Mouse (Mus musculus) gastrocnemius, postnatal 36 days (tissue): ENCODE results near the gene Sema7a. TPM values are rescaled to one million over a fixed set of nuclear protein-coding genes. Genes with fewer than 3 reads are reported as not detected.

Source experiments
- DNase-seq, 2 experiments: peaks; one replicate each; pipeline ENCODE4 v3.0.0; 2022
- intact Hi-C: fragments of 180-260 bp; cut with DNase I; formaldehyde crosslinking; loops from one replicate; pipeline ENCODE4 v1.15.1; 2025
- long read RNA-seq, 2 experiments: library from polyadenylated mRNA; stranded (forward); transcript quantifications; one replicate each; pipeline ENCODE4 v2.0.0; 2021
- total RNA-seq, 2 experiments: library from RNA; stranded (reverse); gene quantifications; 2 replicates each; pipeline ENCODE4 v1.2.3; 2021

Gene Sema7a
- 10 to 100 TPM in 1 of 2 experiments, 1 to 10 TPM in 1; 7.9 to 12.5 TPM for total RNA-seq
- long read RNA-seq, experiment 1, partial matches to known transcripts: 0 of 2 reads
- long read RNA-seq, experiment 1, other reads (novel, unspliced or antisense): 2 of 2 reads
- long read RNA-seq, experiment 2, partial matches to known transcripts: 0 of 1 reads
- long read RNA-seq, experiment 2, other reads (novel, unspliced or antisense): 1 of 1 reads

DNA sequence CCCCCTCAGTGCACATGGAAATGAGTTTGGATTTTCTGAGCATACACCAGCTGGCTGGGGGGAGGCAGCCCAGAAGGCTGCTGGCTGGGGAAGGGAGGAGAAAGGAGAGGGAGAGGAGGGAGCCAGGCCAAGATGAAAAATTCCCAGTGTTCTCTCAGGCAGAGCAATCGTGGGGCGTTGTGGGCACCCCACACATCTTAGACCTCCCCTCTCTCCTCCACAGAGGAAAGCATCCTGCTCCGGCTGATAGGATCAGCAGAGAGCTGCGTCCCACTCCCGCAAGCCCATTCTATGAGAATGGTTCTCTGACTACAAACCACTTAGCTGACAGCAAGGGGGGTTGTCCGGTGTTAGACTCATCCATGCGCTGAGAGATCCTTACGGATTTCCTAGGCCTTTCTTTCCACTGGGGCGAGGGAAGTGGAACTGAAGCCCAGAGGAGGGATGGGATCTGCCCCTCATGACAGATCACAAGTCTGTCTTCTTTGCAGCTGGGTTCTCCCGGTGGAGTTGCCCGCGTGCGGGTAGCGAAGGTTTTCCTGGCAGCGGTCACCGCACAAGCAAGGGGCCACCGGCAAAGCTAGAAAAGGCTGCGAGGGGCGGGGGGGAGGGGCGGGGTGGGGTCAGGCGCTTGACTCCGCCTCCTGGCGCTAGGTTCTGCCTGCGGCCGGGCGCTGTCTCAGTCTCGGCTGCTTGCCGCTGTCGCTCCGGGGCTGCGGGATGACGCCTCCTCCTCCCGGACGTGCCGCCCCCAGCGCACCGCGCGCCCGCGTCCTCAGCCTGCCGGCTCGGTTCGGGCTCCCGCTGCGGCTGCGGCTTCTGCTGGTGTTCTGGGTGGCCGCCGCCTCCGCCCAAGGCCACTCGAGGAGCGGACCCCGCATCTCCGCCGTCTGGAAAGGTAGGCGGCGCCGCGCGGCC is at the start of gene Sema7a:
Gene Sema7a (plus strand): TSS at position 682 of the 918 bp plus-strand sequence.
- peak; percentile 58 to 73 for DNase-seq
- intact Hi-C loops: no loop called here

DNA sequence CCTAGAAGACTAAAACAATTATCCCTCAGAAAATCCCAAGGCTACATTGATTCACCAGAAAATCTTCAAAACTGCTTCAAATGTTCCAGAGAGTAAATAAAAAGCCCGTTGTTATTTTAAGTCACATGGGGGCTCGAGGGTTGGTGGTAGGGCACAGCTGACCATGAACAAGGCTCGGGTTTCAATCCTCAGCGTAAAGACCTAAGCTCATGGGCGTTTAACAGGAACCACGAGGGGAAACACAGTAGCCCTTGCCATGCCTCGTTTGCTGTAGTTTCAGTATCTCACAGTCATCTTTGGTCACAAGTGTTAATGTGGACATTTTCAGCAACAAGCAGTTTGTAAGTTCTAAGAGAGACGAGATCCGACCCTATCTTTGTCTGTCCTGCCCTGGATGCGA is 39.4 kb upstream of the Sema7a start:
- no peak for DNase-seq
- intact Hi-C loops: loop anchor here (5.0 kb wide), 1 partner anchor 48 kb away; no protein-coding TSS in a partner anchor

DNA sequence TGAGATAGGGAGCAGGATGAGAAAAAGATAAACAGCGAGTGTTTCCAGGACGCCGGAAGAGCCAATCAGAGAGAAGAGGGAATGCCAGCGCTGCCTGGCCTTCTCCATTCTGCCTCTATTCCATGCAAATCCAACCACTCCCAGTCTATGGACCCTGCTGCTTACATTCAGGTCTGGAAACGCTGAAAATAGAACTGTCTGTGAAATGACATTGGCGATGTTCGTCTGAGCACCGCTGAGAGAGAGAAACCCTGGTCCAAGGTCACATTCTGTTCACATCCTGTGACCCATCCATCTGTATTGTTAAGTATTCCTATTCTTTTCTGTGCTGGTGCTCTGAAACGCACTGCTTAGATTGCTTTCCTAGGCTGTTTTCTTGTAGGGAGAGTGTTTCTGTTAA is 38.7 kb upstream of the Sema7a start:
- intact Hi-C loops: loop anchor here (5.0 kb wide), 1 partner anchor 49 kb away; no protein-coding TSS in a partner anchor
- DNase-seq: no peak

DNA sequence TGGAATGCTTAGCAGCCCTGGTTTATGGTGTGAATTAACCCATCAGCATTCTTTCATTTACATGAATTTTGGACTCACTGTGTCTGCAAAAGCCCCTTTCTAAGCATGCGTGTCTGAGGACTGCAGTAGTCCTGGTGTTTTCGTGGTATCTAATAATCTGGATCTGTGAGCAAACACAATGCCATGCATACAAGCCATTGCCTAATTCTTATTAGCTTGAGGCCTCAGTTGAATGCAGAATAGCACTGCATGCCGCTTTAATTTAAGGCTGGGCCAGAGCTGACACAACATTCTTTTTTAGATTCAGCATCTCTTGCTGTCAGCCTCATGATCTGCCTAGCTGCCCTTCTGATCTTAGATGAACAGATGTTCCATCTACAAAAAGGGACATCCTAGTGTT is 38.3 kb upstream of the Sema7a start:
- intact Hi-C loops: loop anchor here (5.0 kb wide), 1 partner anchor 49 kb away; no protein-coding TSS in a partner anchor
- no peak for DNase-seq

DNA sequence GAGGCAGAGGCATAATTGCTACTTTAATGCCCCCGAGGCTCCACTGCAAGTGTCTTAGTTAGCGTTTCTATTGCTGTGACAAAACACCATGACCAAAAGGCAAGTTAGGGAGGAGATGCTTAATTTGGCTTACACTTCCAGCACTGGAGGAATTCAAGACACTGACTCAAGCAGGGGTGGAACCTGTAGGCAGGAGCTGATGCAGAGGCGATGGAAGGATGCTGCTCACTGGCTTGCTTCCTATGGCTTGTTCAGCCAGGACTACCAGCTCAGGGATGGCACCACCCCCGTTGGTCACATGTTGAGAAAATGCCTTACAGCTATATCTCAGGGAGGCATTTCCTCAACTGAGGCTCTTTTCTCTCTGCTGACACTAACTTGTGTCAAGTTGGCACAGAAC is 37.8 kb upstream of the Sema7a start:
- no peak for DNase-seq
- intact Hi-C loops: loop anchor here (5.0 kb wide), 1 partner anchor 50 kb away; no protein-coding TSS in a partner anchor

DNA sequence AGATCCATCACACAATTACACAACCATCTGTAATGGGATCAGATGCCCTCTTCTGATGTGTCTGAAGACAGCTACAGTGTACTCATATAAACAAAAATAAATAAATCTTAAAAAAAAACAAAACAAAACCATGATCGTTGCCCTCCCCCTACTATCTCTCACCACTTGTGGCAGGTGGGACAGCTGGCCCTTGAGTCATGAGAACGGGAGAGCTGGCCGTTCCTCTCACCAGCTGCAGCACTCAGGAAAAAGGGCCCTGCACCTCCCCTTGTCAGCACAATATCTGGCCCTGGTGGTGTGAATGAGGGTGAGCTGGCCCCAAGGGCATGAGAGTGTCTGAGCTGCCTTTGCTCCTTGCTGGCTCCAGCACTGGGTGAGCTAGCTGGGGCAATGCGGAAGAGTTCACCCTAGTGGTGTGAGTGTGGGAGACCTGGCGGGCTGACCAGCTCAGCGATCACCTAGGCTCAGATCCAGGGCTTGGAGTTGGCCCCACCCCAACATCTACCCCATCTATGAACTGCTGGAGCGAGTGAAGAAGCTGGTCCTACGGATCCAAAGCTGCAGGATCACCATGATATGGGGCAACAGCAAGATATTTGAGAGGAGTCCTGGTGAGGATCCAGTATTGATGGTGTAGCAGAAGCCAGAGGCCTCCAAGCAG is 36.2 kb upstream of the Sema7a start:
- DNase-seq: no peak

DNA sequence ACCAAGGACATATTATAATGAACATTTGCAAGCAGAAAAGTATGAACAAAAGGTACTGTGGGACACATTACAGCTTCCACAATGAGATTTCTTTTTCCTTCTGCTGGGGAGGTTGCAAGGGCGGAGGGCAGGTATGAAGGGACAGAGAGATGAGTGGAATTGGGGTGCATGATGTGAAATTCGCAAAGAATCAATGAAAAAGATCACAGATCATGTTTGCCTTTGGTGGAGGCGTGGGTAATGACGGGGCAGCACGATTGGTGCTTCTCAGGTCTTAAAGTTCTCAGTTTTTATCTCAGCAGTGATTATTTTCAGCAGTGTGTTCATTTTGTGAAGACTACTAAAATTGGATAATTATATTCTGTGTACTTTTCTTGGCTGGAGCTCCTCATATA is 35.7 kb upstream of the Sema7a start:
- intact Hi-C loops: loop anchor here (5.0 kb wide), 1 partner anchor 52 kb away; no protein-coding TSS in a partner anchor
- DNase-seq: no peak

More for the DNA sequence above, 36.2 kb upstream of the Sema7a start:
- intact Hi-C loops: loop anchor here (5.0 kb wide), 1 partner anchor 51 kb away; no protein-coding TSS in a partner anchor

DNA sequence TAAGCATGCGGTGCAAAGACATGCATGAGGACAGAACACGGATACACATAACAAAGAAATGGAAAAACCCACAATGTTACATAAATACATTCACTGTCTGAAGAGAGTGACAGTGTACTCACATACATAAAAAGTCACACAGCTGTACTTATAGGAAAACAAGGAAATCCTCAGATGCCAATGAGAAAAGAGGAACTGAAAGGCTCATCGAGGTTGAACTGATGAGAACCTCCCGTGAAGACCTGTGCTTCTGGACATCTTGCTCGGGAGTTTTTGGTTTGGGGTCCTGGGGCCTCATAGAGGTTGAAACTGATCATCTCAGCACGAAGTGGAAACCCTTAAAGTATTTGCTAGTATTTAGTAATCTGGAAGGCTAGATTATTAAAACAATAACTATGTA is 32.7 kb upstream of the Sema7a start:
- no peak for DNase-seq
- intact Hi-C loops: no loop called here

DNA sequence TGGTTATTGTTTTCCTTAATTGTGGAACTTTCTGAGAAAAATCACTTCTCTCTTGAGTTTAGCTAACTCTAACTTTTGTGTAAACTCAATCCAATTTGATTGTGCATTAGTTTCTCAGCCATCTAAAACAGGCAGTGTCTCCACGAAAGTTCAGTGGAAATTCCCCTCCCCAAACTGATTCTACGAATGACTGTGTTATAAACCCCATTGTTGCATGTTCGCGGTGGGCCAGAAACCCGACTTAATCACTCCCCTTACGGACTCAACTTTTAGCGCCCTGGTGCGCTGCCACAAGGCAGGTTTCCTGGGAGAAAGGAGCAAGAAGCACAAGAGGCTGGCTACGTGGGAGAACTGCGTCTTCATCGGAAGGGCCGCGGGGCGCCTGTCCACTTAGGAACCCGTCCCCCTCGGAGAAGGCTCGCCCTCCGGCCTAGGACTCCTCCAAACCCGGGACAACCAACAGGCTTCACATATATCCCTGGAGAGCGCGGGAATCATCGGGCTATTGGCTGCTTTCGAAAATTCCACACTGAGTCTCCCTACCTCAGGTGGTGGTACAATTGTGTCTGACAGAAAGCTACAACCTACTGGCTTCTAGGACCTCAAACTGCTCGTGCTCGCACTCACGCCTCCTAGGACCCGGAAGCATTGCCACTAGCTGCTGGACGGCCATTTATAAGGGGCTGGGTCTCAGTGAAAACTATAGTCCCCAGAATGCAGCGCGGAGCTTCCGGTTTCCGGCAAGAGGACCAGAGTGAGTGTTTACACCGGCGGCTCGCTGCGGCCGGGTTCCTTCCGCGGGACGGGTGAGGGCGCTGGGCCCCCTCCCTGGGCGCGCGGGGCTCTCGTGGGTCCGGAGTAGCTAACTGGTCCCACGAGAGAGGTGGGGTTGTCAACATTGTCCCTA is 29.4 kb upstream of the Sema7a start, which contains the start of gene Ubl7:
Gene Ubl7 (plus strand): TSS at position 726 of the 907 bp plus-strand sequence.
- intact Hi-C loops: no loop called here
- peak; percentile 81 to 87 for DNase-seq

DNA sequence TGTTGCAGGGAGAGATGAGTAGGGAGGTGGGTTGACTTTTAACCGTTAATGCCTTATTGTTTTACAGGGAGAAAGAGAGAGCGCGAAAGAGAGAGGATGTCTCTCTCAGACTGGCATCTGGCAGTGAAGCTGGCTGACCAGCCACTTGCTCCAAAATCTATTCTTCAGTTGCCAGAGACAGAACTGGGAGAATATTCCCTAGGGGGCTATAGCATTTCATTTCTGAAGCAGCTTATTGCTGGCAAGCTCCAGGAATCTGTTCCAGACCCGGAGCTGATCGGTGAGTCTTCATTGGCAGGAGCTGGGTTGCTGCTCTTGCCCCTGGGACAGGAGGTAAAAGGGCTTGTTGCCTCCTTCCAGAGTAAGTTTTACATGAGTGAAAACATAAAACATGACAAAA is 27.3 kb upstream of the Sema7a start:
- intact Hi-C loops: no loop called here
- DNase-seq: no peak

DNA sequence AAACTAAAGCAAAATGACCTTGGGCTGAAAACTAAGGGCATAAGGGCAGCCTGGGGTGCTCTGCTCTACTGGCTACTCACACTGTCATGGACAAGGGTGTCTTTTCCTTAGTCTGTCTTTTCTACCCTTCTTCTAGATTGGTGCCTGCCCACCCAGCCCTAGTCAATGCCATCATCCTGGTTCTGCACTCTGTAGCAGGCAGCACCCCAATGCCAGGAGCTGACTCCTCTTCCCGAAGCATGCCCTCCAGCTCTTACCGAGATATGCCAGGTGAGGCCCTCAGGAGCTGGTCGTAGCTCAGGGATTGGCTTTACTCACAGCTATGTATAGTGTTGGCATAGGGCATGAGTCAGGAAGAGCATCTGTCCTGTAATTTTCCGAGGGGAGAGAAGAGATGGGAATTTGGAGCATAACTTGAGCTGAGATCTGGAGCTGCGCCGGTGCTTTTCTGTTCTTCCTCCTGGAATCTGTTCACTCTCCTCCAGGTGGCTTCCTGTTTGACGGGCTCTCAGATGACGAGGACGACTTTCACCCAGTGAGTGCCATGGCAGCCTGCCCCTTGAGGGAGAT is 18.3 kb upstream of the Sema7a start:
- DNase-seq: no peak
- intact Hi-C loops: no loop called here

DNA sequence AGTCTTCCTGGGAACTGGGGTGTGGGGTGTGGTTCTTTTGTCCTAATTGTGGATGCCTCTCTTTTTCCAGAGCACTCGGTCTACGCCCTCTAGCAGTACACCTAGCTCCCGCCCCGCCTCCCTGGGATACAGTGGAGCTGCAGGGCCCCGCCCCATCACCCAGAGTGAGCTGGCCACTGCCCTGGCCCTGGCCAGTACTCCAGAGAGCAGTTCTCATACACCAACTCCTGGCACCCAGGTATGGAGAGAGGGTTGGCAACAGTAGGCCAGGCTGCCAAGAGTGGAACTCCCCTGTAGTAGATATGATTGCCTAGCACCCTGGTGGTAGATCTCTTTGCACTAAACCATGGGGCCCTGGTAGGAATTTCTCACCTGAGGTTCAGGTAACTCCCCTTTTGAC is 17.5 kb upstream of the Sema7a start:
- intact Hi-C loops: no loop called here

DNA sequence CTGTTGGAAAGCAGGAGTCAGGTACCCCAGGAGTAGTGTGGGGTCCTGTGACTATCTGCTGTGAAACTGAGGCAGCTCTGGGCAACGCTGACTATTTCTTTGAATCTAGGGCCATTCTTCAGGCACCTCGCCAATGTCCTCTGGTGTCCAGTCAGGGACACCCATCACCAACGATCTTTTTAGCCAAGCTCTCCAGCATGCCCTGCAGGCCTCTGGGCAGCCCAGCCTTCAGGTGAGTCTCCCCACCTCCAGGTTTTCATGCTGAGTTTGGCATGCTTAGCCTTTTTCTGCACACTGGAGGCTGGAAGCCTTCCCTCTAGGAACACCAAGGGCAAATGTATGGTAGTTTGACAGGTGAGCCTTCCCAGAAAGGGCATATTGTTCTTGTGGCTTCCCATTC is 16.9 kb upstream of the Sema7a start:
- no peak for DNase-seq
- intact Hi-C loops: no loop called here

More for the DNA sequence above, 17.5 kb upstream of the Sema7a start:
- DNase-seq: no peak

DNA sequence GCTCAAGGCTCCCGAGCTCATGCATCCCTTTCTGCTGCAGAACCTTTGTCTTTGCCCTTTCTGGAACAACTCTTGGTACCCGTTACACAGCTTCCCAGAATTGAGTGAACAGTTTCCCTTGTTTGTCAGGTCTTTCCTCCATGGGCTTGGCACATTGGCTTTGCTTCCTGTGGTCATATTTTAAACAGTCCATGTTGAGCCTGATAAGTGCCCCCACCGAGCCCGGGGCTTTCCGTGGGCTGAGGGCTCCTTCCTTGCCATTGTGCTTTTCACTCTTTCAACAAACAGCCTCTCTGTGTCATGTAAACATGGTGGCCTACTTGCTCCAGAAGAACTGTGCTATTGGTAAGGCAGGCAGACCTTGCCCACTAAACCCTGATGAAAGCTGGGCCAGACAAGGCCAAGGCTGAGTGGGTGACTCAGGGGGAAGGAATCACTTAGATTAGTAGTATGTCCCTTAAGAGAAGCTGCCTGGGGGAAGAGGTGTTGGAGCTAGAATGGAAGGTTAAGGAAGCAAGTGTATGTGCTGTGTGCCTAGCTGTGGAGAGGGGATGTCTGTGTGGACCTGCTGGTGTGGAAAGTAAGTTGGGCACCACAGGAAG is 8.6 kb upstream of the Sema7a start:
- intact Hi-C loops: no loop called here

DNA sequence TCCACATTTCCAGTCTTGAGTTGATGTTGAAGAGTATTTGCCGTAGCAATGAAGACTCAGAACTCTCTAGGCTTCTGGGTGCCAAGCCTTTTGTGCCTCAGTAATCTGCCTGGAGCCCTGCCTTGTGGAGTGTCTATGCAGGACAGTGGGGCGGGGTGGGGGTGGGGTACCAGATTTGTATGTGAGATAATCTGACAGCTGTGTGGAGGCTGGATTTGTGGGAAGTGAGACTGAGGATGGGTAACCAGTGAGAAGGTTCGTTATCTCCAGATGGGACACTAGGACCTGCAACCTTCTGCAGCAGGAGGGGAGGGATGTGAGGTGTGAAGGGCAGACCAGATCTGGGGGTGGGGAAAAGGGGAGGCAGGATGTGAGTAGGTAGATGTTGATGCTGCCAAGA is 7.7 kb upstream of the Sema7a start:
- intact Hi-C loops: no loop called here
- DNase-seq: no peak

More for the DNA sequence above, 8.6 kb upstream of the Sema7a start:
- no peak for DNase-seq

DNA sequence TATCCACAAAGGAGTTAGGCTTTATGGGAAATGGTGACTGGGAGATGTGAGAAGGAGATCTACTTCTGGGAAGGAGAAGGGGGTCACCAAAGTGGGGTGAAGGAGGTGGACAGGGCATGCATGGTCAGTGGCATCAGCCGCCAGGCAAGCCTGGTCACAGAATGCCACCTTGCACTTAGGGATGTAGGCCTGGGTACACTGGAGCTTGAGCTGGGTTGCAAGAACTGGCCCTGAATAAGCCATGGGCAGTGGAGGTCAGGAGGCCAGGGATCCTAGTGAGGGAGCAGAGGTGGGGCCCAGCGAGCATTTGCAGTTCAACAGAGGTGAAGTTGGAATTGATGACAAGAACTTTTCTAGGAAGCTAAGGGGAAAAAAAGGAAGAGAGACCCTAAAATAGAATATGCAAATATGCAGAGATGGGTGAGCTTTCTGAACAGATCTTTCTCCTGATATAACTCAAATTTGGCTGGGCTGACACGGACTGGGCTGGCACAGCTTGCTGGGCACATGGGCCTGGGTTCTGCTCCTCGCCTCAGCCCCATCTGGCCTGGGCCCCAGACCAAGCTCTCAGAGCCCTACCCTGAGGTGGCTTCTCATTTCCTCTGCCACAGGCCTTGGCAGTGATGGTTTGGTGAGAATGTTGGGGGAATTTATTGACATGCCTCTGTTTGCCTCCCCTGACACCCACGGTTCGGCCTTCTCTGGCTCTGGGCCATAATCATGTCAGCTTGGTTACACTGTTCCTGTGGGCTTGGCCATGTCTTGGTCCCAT is 6.9 kb upstream of the Sema7a start:
- no peak for DNase-seq
- intact Hi-C loops: no loop called here

DNA sequence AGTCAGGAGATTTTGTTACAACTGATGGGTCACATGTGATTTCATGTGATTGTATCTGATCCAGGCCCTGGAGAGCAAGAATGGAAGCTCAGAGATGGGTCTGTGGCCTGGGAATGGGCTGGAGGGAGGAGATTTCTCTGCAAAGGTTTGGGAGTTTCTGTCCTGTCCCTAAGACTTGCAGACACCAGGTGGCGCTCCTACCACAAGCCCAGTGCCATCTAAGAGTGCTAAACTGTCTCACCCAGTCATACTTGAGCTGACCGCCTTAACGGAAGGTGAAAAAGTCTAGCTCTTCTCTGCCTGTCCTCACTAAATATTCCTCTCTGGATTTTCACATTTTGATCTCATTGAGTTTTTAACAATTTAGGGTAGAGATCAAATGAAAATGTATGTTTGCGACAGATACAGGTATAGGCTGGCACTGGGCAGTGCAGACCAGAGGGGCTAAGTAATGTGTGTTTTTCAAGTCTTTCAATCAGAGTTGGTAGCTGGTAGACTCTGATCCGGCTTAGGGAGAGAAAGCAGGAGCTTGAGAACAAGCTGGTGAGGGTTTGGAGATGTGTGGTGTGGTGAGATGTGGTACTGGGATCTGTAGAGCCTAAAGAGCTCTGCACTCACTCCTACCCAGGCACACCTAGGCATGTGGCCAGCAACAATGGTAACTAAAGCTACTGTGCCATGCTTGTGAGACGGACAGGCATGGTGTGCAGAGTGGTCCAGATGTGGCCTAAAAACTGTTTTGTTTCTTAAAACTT is 4.1 kb upstream of the Sema7a start:
- intact Hi-C loops: loop anchor here (1.0 kb wide), 1 partner anchor 56 kb away; no protein-coding TSS in a partner anchor
- peak; percentile 77 to 81 for DNase-seq
